Mouse (Mus musculus): ENCODE data around the gene Brsk1.

- TF ChIP-seq CTCF (conservative IDR thresholded peaks at IDR 0.05; ENCODE audit: low read length) (no peak), NANOG (IDR thresholded peaks at IDR 0.05; ENCODE audit: borderline replicate concordance, low read length) (no peak), POU5F1 (IDR thresholded peaks at IDR 0.05; ENCODE audit: borderline replicate concordance, low read length) (no peak)
These were observed 62.6 kb downstream of the Brsk1 start, which contains the start of gene Cox6b2 for GRCm38 (mm10) chr7:4752821-4753570.
